Mouse (Mus musculus): Measurements from ENCODE around the gene Hmgn1. TPM values are rescaled to one million over a fixed set of nuclear protein-coding genes. Genes with fewer than 3 reads are reported as not detected.
A peak's percentile ranks its signal among the peaks of the same experiment; 100 is the strongest.
"Not testable (repeated sequence)": the region's sequence is repeated elsewhere in the genome, so short reads cannot be mapped to it uniquely, and the experiment has no call there.

Hmgn1 gene
- polyA plus RNA-seq, 1 experiment, result 120 TPM

DNA sequence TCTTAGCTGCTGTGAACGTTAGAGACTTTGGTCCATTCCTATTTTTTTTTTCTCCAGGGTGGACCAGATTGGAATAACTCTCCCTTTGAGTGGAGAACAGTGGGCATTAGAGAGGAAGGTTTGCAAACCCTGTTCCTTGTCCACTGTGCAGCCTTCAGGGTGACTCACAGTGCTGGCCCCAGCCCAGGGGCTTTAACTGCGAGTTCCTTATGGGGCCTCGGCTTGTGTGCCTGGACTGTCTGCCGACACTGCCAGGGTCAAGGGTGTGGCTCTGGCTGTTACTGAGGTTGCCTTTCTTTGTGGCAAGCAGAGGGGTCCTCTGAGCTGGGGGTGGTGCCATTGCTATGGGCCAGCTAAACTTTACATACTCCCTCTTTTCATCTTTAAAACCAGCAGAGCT lies 23.5 kb upstream of the Hmgn1 start:
- Histone ChIP-seq H3K27me3 (ENCODE audit: control insufficient read depth, insufficient read depth, insufficient read length) (no peaks in the 10 kb centered on the region), H3K36me3 (ENCODE audit: control insufficient read depth, insufficient read depth) (no peaks in the 10 kb centered on the region), H3K79me2 (ENCODE audit: control insufficient read depth, insufficient read depth) (peaks cover 39% of the 10 kb centered on the region), H3K4me2 (ENCODE audit: low read depth) (peak overlapping the region; percentile 71), H3ac (ENCODE audit: control insufficient read depth, insufficient read length) (no peak overlapping the region), H3K4me3 (no peak overlapping the region)
- TF ChIP-seq MYOD1 (IDR thresholded peaks at IDR 0.05; ENCODE audit: control insufficient read depth in 1 of 3, insufficient read length in 2 of 3, low read depth in 2 of 3), result peak in 1 of 3 experiments; percentile 3
- no peak for TF ChIP-seq TCF3 (IDR thresholded peaks at IDR 0.05; ENCODE audit: insufficient read length, low read depth)
- TF ChIP-seq SRF (IDR thresholded peaks at IDR 0.05; ENCODE audit: control insufficient read depth, insufficient read length, low read depth), result no peak

DNA sequence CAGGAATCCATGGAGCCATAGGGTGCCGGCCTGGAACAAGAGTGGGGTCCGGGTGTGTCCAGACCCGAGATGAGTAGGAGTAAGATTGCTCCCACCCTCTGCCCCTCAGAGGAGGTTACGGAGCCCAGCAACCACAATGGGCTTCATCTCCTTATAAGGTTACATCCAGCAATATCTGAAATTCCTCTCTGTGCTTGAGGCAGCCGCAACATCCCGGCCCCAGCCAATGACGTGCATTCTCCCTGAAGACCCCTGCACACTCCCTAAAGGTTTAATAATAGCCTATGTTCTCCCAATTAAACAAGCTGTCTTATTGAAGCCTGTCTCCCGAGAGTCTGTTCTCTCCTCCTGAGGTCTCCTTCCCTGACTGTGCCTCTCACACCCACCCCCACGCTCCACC lies 21.8 kb upstream of the Hmgn1 start:
- Histone ChIP-seq H3K36me3 (ENCODE audit: control insufficient read depth, insufficient read depth) (no peaks in the 10 kb centered on the region), H3K27me3 (ENCODE audit: control insufficient read depth, insufficient read depth, insufficient read length) (no peaks in the 10 kb centered on the region), H3K4me3 (no peak overlapping the region), H3ac (ENCODE audit: control insufficient read depth, insufficient read length) (no peak overlapping the region), H3K79me2 (ENCODE audit: control insufficient read depth, insufficient read depth) (peaks cover 44% of the 10 kb centered on the region), H3K4me2 (ENCODE audit: low read depth) (peak overlapping the region; percentile 67)
- TF ChIP-seq MYOG (IDR thresholded peaks at IDR 0.05; ENCODE audit: control insufficient read depth in 1 of 3, insufficient read depth in 1 of 3, insufficient read length in 2 of 3, low read depth in 2 of 3) (no peak), TCF3 (IDR thresholded peaks at IDR 0.05; ENCODE audit: insufficient read length, low read depth) (no peak), USF1 (IDR thresholded peaks at IDR 0.05; ENCODE audit: low read depth) (no peak), SRF (IDR thresholded peaks at IDR 0.05; ENCODE audit: control insufficient read depth, insufficient read length, low read depth) (peak; percentile 82), REST (IDR thresholded peaks at IDR 0.05; ENCODE audit: insufficient read depth, insufficient read length) (no peak), E2F4 (IDR thresholded peaks at IDR 0.05; ENCODE audit: insufficient read depth) (no peak), POLR2AphosphoS2 (IDR thresholded peaks at IDR 0.05; ENCODE audit: insufficient read length, low read depth) (no peak), TCF12 (IDR thresholded peaks at IDR 0.05; ENCODE audit: insufficient read depth, poor library complexity, severe bottlenecking) (no peak), MAX (IDR thresholded peaks at IDR 0.05; ENCODE audit: low read depth) (no peak)

DNA sequence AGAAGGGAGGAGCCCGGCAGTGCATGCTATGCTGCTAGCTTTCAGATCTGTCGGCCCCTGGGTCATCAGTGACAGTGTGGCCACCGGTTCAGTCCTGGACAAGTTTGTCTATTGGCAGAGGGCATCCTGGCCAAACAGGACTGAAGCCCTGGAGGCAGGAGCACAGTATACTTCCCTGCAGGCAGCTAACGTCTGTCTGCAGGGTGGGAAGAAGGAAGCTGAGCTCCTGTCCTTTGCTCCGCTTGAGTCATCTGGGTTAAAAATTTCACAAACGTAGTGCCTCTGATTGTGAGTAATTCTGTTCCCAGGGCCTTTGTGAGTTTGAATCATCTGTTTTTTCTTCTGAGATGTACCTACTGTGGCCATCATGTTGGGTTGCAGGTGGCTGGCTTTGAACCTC lies 21.3 kb upstream of the Hmgn1 start:
- no peak overlapping the region for H3K4me3 ChIP-seq
- TF ChIP-seq TCF3 (IDR thresholded peaks at IDR 0.05; ENCODE audit: insufficient read length, low read depth) (no peak), MAX (IDR thresholded peaks at IDR 0.05; ENCODE audit: low read depth) (no peak), REST (IDR thresholded peaks at IDR 0.05; ENCODE audit: insufficient read depth, insufficient read length) (no peak), MYOD1 (IDR thresholded peaks at IDR 0.05; ENCODE audit: control insufficient read depth in 1 of 3, insufficient read length in 2 of 3, low read depth in 2 of 3) (no peak), USF1 (IDR thresholded peaks at IDR 0.05; ENCODE audit: low read depth) (no peak), TCF12 (IDR thresholded peaks at IDR 0.05; ENCODE audit: insufficient read depth, poor library complexity, severe bottlenecking) (no peak), POLR2AphosphoS2 (IDR thresholded peaks at IDR 0.05; ENCODE audit: insufficient read length, low read depth) (no peak), POLR2A (IDR thresholded peaks at IDR 0.05; ENCODE audit: insufficient read length, low read depth) (no peak)
- peaks cover 44% of the 10 kb centered on the region for H3K79me2 ChIP-seq (ENCODE audit: control insufficient read depth, insufficient read depth)
- H3K27me3 ChIP-seq (ENCODE audit: control insufficient read depth, insufficient read depth, insufficient read length), result no peaks in the 10 kb centered on the region
- H3K36me3 ChIP-seq (ENCODE audit: control insufficient read depth, insufficient read depth), result no peaks in the 10 kb centered on the region
- peak overlapping the region; percentile 67 for H3K4me2 ChIP-seq (ENCODE audit: low read depth)
- no peak overlapping the region for H3ac ChIP-seq (ENCODE audit: control insufficient read depth, insufficient read length)

DNA sequence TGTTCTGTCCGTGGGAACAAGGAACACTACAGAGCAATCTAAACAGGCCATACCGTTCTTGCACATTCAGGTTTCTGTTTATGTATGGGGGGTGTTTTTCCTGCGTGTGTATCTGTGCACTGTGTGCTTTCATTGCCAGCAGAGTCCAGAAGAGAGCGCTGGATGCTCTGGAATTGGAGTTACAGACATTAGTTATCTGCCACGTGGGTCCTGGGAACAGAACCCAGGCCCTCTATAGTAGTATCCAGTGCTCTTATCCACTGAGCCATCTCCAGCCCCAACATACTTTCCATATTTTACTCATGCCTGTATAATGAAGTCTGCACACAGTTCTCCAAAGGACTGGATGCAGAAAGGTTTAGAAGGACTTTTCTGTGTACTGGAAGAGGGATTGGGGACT lies 18.3 kb upstream of the Hmgn1 start:
- peaks cover 44% of the 10 kb centered on the region for H3K79me2 ChIP-seq (ENCODE audit: control insufficient read depth, insufficient read depth)
- no peaks in the 10 kb centered on the region for H3K27me3 ChIP-seq (ENCODE audit: control insufficient read depth, insufficient read depth, insufficient read length)
- TF ChIP-seq USF1 (IDR thresholded peaks at IDR 0.05; ENCODE audit: low read depth) (no peak), E2F4 (IDR thresholded peaks at IDR 0.05; ENCODE audit: insufficient read depth) (no peak), MYOG (IDR thresholded peaks at IDR 0.05; ENCODE audit: control insufficient read depth in 1 of 3, insufficient read depth in 1 of 3, insufficient read length in 2 of 3, low read depth in 2 of 3) (no peak), SRF (IDR thresholded peaks at IDR 0.05; ENCODE audit: control insufficient read depth, insufficient read length, low read depth) (no peak), TCF12 (IDR thresholded peaks at IDR 0.05; ENCODE audit: insufficient read depth, poor library complexity, severe bottlenecking) (no peak), MAX (IDR thresholded peaks at IDR 0.05; ENCODE audit: low read depth) (no peak), POLR2AphosphoS2 (IDR thresholded peaks at IDR 0.05; ENCODE audit: insufficient read length, low read depth) (no peak), REST (IDR thresholded peaks at IDR 0.05; ENCODE audit: insufficient read depth, insufficient read length) (no peak), POLR2A (IDR thresholded peaks at IDR 0.05; ENCODE audit: insufficient read length, low read depth) (no peak)
- H3ac ChIP-seq (ENCODE audit: control insufficient read depth, insufficient read length), result peak overlapping the region; percentile 18
- H3K36me3 ChIP-seq (ENCODE audit: control insufficient read depth, insufficient read depth), result no peaks in the 10 kb centered on the region
- peak overlapping the region; percentile 49 for H3K4me3 ChIP-seq
- peak overlapping the region; percentile 85 for H3K4me2 ChIP-seq (ENCODE audit: low read depth)

DNA sequence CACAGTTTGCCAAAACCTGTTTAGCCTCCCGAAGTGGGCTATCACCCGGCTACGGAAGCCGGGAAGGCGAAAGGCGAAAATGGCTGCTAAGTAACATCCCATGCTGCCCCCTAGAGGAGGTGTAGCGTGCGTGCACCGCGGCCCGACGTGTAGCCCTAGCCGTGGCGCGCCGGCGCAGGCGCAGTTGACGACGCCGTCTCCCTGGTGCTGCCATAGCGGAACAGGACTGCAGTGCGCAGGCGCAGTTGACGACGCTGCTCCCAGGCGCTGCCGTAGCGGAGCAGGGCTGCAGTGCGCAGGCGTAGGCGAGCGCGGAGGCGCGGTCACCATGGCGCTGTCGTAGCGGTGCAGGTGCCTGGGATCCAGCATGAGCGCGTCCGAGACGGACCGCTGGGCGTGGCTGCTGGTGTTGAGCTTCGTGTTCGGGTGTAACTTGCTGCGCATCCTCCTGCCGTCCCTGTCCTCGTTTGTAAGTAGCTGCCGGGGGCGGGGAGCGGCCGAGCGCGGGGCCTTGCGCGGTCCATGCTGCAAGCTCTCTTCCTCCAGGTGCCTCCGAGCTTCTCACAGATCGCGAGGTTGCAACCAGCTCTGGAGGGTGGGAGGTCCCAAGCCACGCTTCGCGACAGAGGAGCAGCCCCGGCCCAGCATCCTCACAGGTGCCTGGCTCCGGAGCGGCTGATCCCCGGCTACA lies 17.7 kb upstream of the Hmgn1 start, which contains the start of gene Wrb:
TSS of gene Wrb (plus strand) at position 298 of the 691 bp plus-strand sequence.
- peak within 1 kb of the TSS; percentile 49 for H3K4me3 ChIP-seq
- TF ChIP-seq E2F4 (IDR thresholded peaks at IDR 0.05; ENCODE audit: insufficient read depth) (no peak), SRF (IDR thresholded peaks at IDR 0.05; ENCODE audit: control insufficient read depth, insufficient read length, low read depth) (peak; percentile 89), MAX (IDR thresholded peaks at IDR 0.05; ENCODE audit: low read depth) (no peak), MYOD1 (IDR thresholded peaks at IDR 0.05; ENCODE audit: control insufficient read depth in 1 of 3, insufficient read length in 2 of 3, low read depth in 2 of 3) (peak in 1 of 3 experiments; percentile 59), POLR2AphosphoS2 (IDR thresholded peaks at IDR 0.05; ENCODE audit: insufficient read length, low read depth) (peak; percentile 94), TCF3 (IDR thresholded peaks at IDR 0.05; ENCODE audit: insufficient read length, low read depth) (peak; percentile 10), MYOG (IDR thresholded peaks at IDR 0.05; ENCODE audit: control insufficient read depth in 1 of 3, insufficient read depth in 1 of 3, insufficient read length in 2 of 3, low read depth in 2 of 3) (peak in 2 of 3 experiments; percentile 27 to 50), POLR2A (IDR thresholded peaks at IDR 0.05; ENCODE audit: insufficient read length, low read depth) (peak; percentile 96), USF1 (IDR thresholded peaks at IDR 0.05; ENCODE audit: low read depth) (no peak), TCF12 (IDR thresholded peaks at IDR 0.05; ENCODE audit: insufficient read depth, poor library complexity, severe bottlenecking) (no peak), REST (IDR thresholded peaks at IDR 0.05; ENCODE audit: insufficient read depth, insufficient read length) (no peak), CEBPB (IDR thresholded peaks at IDR 0.05; ENCODE audit: insufficient read depth, poor library complexity, severe bottlenecking) (no peak)
- peaks cover 39% of the 10 kb centered on the region for H3K79me2 ChIP-seq (ENCODE audit: control insufficient read depth, insufficient read depth)
- H3K4me2 ChIP-seq (ENCODE audit: low read depth), result peak within 1 kb of the TSS; percentile 85
- no peaks in the 10 kb centered on the region for H3K27me3 ChIP-seq (ENCODE audit: control insufficient read depth, insufficient read depth, insufficient read length)
- H3ac ChIP-seq (ENCODE audit: control insufficient read depth, insufficient read length), result peak within 1 kb of the TSS; percentile 18
- H3K36me3 ChIP-seq (ENCODE audit: control insufficient read depth, insufficient read depth), result no peaks in the 10 kb centered on the region

DNA sequence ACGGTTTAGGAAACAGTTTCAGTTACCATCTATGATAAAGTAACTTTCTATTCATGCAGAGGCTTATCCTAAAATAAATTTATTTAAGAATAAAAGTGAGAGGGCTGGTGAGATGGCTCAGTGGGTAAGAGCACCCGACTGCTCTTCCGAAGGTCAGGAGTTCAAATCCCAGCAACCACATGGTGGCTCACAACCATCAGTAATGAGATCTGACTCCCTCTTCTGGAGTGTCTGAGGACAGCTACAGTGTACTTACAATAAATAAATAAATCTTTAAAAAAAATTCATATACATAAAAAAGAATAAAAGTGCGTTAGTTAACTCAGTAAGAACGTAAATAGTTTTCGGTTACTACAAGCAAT lies 17.2 kb upstream of the Hmgn1 start:
- H3K27me3 ChIP-seq (ENCODE audit: control insufficient read depth, insufficient read depth, insufficient read length); H3K36me3 ChIP-seq (ENCODE audit: control insufficient read depth, insufficient read depth): not testable (repeated sequence)
- Histone ChIP-seq H3K79me2 (ENCODE audit: control insufficient read depth, insufficient read depth) (peaks cover 33% of the 10 kb centered on the region), H3K4me2 (ENCODE audit: low read depth) (peak overlapping the region; percentile 10), H3ac (ENCODE audit: control insufficient read depth, insufficient read length) (peak overlapping the region; percentile 18), H3K4me3 (peak overlapping the region; percentile 49)

All from myocyte (in vitro differentiated cells).